Mouse (Mus musculus) MEL (cell line): ENCODE measurements at regions not wholly inside any gene's neighbourhood (a gene's known extent, or its start where the extent isn't known, plus 50 kb on each side); places are given as distances from the start of the nearest gene placed in this dataset.

Experiments
- DNase-seq: peaks from one replicate; pipeline ENCODE4 v3.0.0; 2011; ENCODE audit warnings: low read depth, low spot score
- H3K27ac ChIP-seq: 2 replicates; pipeline ENCODE4 v1.5.1; 2012; ENCODE audit warnings: low read depth, mild to moderate bottlenecking, control low read depth, low read length, moderate library complexity; ENCODE audit not compliant: control insufficient read depth
- H3K27me3 ChIP-seq, 2 experiments: fragments of 150-350 bp in 1 of 2; sonication (generic) in 1 of 2; 2 replicates each; pipeline ENCODE4 v1.6.1; 2012; ENCODE audit warnings: low read length in 2 of 2, mild to moderate bottlenecking in 2 of 2, improper control_type of control experiment in 1 of 2, moderate library complexity in 1 of 2; ENCODE audit not compliant: insufficient read depth in 2 of 2, control insufficient read depth in 1 of 2
- H3K36me3 ChIP-seq, 2 experiments: 2 replicates each; pipeline ENCODE4 v1.6.1; 2012 to 2014; ENCODE audit warnings: low read length in 2 of 2, improper control_type of control experiment in 1 of 2, inconsistent platforms in 1 of 2, mild to moderate bottlenecking in 1 of 2; ENCODE audit not compliant: insufficient read depth in 2 of 2, control insufficient read depth in 1 of 2
- H3K4me1 ChIP-seq, 2 experiments: fragments of 150-350 bp in 1 of 2; sonication (generic) in 1 of 2; 2 replicates each; pipeline ENCODE4 v1.6.1; 2012; ENCODE audit warnings: low read length in 2 of 2, improper control_type of control experiment in 1 of 2, mild to moderate bottlenecking in 1 of 2; ENCODE audit not compliant: insufficient read depth in 2 of 2, control insufficient read depth in 1 of 2
- H3K4me3 ChIP-seq, 2 experiments: fragments of 150-350 bp in 1 of 2; sonication (generic) in 1 of 2; 2 replicates each; pipeline ENCODE4 v1.5.1; 2012; ENCODE audit warnings: low read depth in 2 of 2, low read length in 2 of 2, mild to moderate bottlenecking in 2 of 2, moderate library complexity in 2 of 2, control low read depth in 1 of 2, improper control_type of control experiment in 1 of 2; ENCODE audit not compliant: control insufficient read depth in 1 of 2, insufficient read depth in 1 of 2
- H3K79me2 ChIP-seq: 2 replicates; pipeline ENCODE4 v1.6.1; 2012; ENCODE audit warnings: mild to moderate bottlenecking, low read length, moderate library complexity; ENCODE audit not compliant: control insufficient read depth, poor library complexity, insufficient read depth
- H3K9ac ChIP-seq: 2 replicates; pipeline ENCODE4 v1.6.1; 2012; ENCODE audit warnings: low read depth, mild to moderate bottlenecking, control low read depth, low read length, moderate library complexity; ENCODE audit not compliant: control insufficient read depth, poor library complexity, severe bottlenecking
- H3K9me3 ChIP-seq: fragments of 150-350 bp; sonication (generic); replicated peaks from 2 replicates; pipeline ENCODE4 v1.6.1; 2012; ENCODE audit warnings: mild to moderate bottlenecking, low read length, improper control_type of control experiment, moderate library complexity; ENCODE audit not compliant: insufficient read depth
- CHD1 ChIP-seq: IDR thresholded peaks from 2 replicates; pipeline ENCODE4 v1.6.1; 2012; ENCODE audit warnings: low read depth, mild to moderate bottlenecking, inconsistent platforms, low read length, improper control_type of control experiment
- CTCF ChIP-seq, 3 experiments: IDR thresholded peaks in 2 of 3; conservative IDR thresholded peaks in 1 of 3; 2 replicates each; pipeline ENCODE4 v1.5.1; 2011 to 2012; ENCODE audit warnings: low read length in 3 of 3, low read depth in 2 of 3, mild to moderate bottlenecking in 2 of 3, improper control_type of control experiment in 1 of 3, inconsistent platforms in 1 of 3, mixed read lengths in 1 of 3, moderate library complexity in 1 of 3; ENCODE audit not compliant: control insufficient read depth in 1 of 3, insufficient read depth in 1 of 3, poor library complexity in 1 of 3, severe bottlenecking in 1 of 3
- E2F4 ChIP-seq: IDR thresholded peaks from 2 replicates; pipeline ENCODE4 v1.6.1; 2011; ENCODE audit warnings: low read depth, low read length, improper control_type of control experiment, borderline replicate concordance
- EP300 ChIP-seq, 2 experiments: IDR thresholded peaks; 2 replicates each; pipeline ENCODE4 v1.6.1; 2011; ENCODE audit warnings: improper control_type of control experiment in 2 of 2, low read length in 2 of 2, low read depth in 1 of 2, mild to moderate bottlenecking in 1 of 2
- GABPA ChIP-seq: IDR thresholded peaks from 2 replicates; pipeline ENCODE4 v1.6.1; 2012; ENCODE audit warnings: low read depth, mild to moderate bottlenecking, inconsistent platforms, low read length, improper control_type of control experiment, moderate library complexity
- GATA1 ChIP-seq: IDR thresholded peaks from 2 replicates; pipeline ENCODE4 v1.6.1; 2011; ENCODE audit warnings: low read depth, low read length, improper control_type of control experiment
- HCFC1 ChIP-seq: IDR thresholded peaks from 2 replicates; pipeline ENCODE4 v1.6.1; 2012; ENCODE audit warnings: low read depth, mild to moderate bottlenecking, inconsistent platforms, low read length, improper control_type of control experiment, moderate library complexity
- KAT2A ChIP-seq: conservative IDR thresholded peaks from 2 replicates; pipeline ENCODE4 v1.6.1; 2012; ENCODE audit warnings: low read depth, low read length, improper control_type of control experiment, inconsistent platforms
- MXI1 ChIP-seq: IDR thresholded peaks from 2 replicates; pipeline ENCODE4 v1.6.1; 2011; ENCODE audit warnings: mild to moderate bottlenecking, low read depth, low read length, improper control_type of control experiment
- MYC ChIP-seq: IDR thresholded peaks from 2 replicates; pipeline ENCODE4 v1.6.1; 2011; ENCODE audit warnings: low read depth, mild to moderate bottlenecking, low read length, improper control_type of control experiment, moderate library complexity
- POLR2A ChIP-seq, 2 experiments: IDR thresholded peaks; 2 replicates each; pipeline ENCODE4 v1.6.1; 2011 to 2012; ENCODE audit warnings: low read length in 2 of 2, mild to moderate bottlenecking in 2 of 2, control low read depth in 1 of 2, improper control_type of control experiment in 1 of 2, low read depth in 1 of 2, moderate library complexity in 1 of 2; ENCODE audit not compliant: control insufficient read depth in 1 of 2, insufficient read depth in 1 of 2, poor library complexity in 1 of 2
- POLR2AphosphoS2 ChIP-seq: IDR thresholded peaks from 2 replicates; pipeline ENCODE4 v1.6.1; 2011; ENCODE audit warnings: low read length, improper control_type of control experiment
- RAD21 ChIP-seq: IDR thresholded peaks from 2 replicates; pipeline ENCODE4 v1.6.1; 2011; ENCODE audit warnings: mild to moderate bottlenecking, low read depth, low read length, improper control_type of control experiment
- RCOR1 ChIP-seq: IDR thresholded peaks from 2 replicates; pipeline ENCODE4 v1.6.1; 2012; ENCODE audit warnings: low read depth, mild to moderate bottlenecking, inconsistent platforms, low read length, improper control_type of control experiment
- TAL1 ChIP-seq: IDR thresholded peaks from 2 replicates; pipeline ENCODE4 v1.6.1; 2012; ENCODE audit warnings: mild to moderate bottlenecking, inconsistent platforms, low read length, moderate library complexity, mixed read lengths
- TBP ChIP-seq: IDR thresholded peaks from 2 replicates; pipeline ENCODE4 v1.8.0; 2011; ENCODE audit warnings: low read depth, low read length, improper control_type of control experiment
- TCF12 ChIP-seq: IDR thresholded peaks from 2 replicates; pipeline ENCODE4 v1.6.1; 2014; ENCODE audit warnings: low read depth, mild to moderate bottlenecking, inconsistent platforms, low read length, improper control_type of control experiment, moderate library complexity
- ZC3H11A ChIP-seq: IDR thresholded peaks from 2 replicates; pipeline ENCODE4 v1.6.1; 2012; ENCODE audit warnings: low read depth, mild to moderate bottlenecking, inconsistent platforms, low read length, improper control_type of control experiment
- ZMIZ1 ChIP-seq: IDR thresholded peaks from 2 replicates; pipeline ENCODE4 v1.6.1; 2012; ENCODE audit warnings: low read depth, mild to moderate bottlenecking, inconsistent platforms, low read length, improper control_type of control experiment, moderate library complexity

- H3K4me3 ChIP-seq, result no peak overlapping the region
- no peak overlapping the region for H3K27ac ChIP-seq
- no peaks in the 10 kb centered on the region for H3K36me3 ChIP-seq
- H3K27me3 ChIP-seq, result no peaks in the 10 kb centered on the region
- no peak for DNase-seq
- H3K9me3 ChIP-seq, result no peaks in the 10 kb centered on the region
- no peak overlapping the region for H3K9ac ChIP-seq
- TF ChIP-seq EP300 (IDR thresholded peaks at IDR 0.05; ENCODE audit: low read depth in 1 of 2, low read length in 2 of 2) (no peak), CTCF (IDR thresholded peaks at IDR 0.05 in 2 of 3, conservative IDR thresholded peaks at IDR 0.05 in 1 of 3; ENCODE audit: control insufficient read depth in 1 of 3, insufficient read depth in 1 of 3, low read depth in 2 of 3, low read length in 3 of 3, poor library complexity in 1 of 3, severe bottlenecking in 1 of 3) (no peak), POLR2A (IDR thresholded peaks at IDR 0.05; ENCODE audit: control insufficient read depth in 1 of 2, insufficient read depth in 1 of 2, low read depth in 1 of 2, low read length in 2 of 2, poor library complexity in 1 of 2) (no peak)
- H3K79me2 ChIP-seq, result no peaks in the 10 kb centered on the region
- H3K4me1 ChIP-seq, result no peaks in the 10 kb centered on the region
Observed at GRCm38 (mm10) chr15:68014605-68015305, 1514.0 kb upstream of the Lrrc6 start.

- H3K27me3 ChIP-seq, result no peaks in the 10 kb centered on the region
- H3K4me3 ChIP-seq, result no peak overlapping the region
- no peaks in the 10 kb centered on the region for H3K79me2 ChIP-seq
- TF ChIP-seq CTCF (IDR thresholded peaks at IDR 0.05 in 2 of 3, conservative IDR thresholded peaks at IDR 0.05 in 1 of 3; ENCODE audit: control insufficient read depth in 1 of 3, insufficient read depth in 1 of 3, low read depth in 2 of 3, low read length in 3 of 3, poor library complexity in 1 of 3, severe bottlenecking in 1 of 3) (no peak), ZC3H11A (no peak), TAL1 (no peak)
- H3K27ac ChIP-seq, result no peak overlapping the region
- H3K9ac ChIP-seq, result no peak overlapping the region
- no peaks in the 10 kb centered on the region for H3K9me3 ChIP-seq
- DNase-seq, result no peak
- no peaks in the 10 kb centered on the region for H3K4me1 ChIP-seq
- no peaks in the 10 kb centered on the region for H3K36me3 ChIP-seq
Observed at GRCm38 (mm10) chr15:68011162-68011561, 1510.5 kb upstream of the Lrrc6 start.

GRCm38 (mm10) chr15:68010189-68010588 lies 1509.5 kb upstream of the Lrrc6 start:
- TF ChIP-seq MYC (no peak), MXI1 (no peak), POLR2A (IDR thresholded peaks at IDR 0.05; ENCODE audit: control insufficient read depth in 1 of 2, insufficient read depth in 1 of 2, low read depth in 1 of 2, low read length in 2 of 2, poor library complexity in 1 of 2) (no peak), E2F4 (no peak), ZMIZ1 (no peak), GABPA (no peak), KAT2A (no peak), TBP (no peak), POLR2AphosphoS2 (no peak), CHD1 (no peak), GATA1 (no peak), RCOR1 (no peak), RAD21 (no peak), TCF12 (no peak), HCFC1 (no peak)
- H3K4me3 ChIP-seq, result no peak overlapping the region

More at GRCm38 (mm10) chr15:68010189-68010588, 1509.5 kb upstream of the Lrrc6 start:
- Histone ChIP-seq H3K36me3 (no peaks in the 10 kb centered on the region), H3K9me3 (no peaks in the 10 kb centered on the region), H3K4me1 (no peaks in the 10 kb centered on the region), H3K9ac (no peak overlapping the region), H3K27me3 (no peaks in the 10 kb centered on the region), H3K79me2 (no peaks in the 10 kb centered on the region), H3K27ac (no peak overlapping the region)
- DNase-seq, result no peak
